Mouse (Mus musculus) spleen, postnatal 4 days (tissue): ENCODE measurements around the gene Plcg1.

Experiments used
- DNase-seq, 2 experiments: peaks; one replicate each; pipeline ENCODE4 v3.0.0; 2022; ENCODE audit warnings: low spot score in 2 of 2

The Plcg1 gene

GRCm38 (mm10) chr2:160731117-160731838 is at the start of gene Plcg1:
TSS of gene Plcg1 (plus strand) at chr2:160731300.
- DNase-seq: peak; percentile 90 to 96

DNA sequence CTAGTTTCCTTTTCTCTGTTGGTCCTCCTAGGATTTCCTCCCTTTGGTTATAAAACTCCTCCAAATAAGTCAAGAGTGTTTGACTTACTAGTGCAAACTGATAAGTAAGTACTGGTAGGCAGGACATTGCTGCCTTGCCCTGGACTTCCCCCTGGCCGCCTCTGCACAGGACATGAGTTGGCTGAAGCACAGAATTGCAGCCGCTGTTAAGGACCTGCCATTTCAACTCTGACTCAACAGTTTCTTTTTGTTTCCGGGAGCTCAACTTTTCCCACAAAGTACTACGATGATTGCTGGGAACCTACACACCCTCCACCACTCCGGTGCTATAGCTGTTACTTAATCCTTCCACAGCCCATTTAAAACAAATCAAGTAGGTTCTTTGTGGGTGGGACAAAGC is 30.8 kb upstream of the Plcg1 start:
- no peak for DNase-seq

DNA sequence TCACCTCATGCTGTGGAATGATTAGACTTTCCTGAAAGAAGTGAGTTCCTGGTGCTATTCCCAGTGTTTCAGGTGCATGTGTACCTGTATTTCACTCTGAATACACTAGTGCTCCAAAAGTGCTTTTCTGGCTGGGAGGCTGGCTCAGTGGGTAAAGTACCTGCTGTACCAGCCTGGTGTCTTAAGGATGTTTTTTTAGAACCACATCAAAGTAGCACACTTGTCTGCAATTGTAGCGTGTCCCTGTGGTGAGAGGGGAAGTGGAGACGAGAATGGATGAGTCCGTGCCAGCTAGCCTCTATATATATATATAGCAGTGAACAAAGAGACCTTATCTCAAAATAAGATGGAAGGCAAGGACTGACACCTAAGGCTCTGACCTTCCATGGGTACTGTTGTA is 29.5 kb upstream of the Plcg1 start:
- DNase-seq: no peak

DNA sequence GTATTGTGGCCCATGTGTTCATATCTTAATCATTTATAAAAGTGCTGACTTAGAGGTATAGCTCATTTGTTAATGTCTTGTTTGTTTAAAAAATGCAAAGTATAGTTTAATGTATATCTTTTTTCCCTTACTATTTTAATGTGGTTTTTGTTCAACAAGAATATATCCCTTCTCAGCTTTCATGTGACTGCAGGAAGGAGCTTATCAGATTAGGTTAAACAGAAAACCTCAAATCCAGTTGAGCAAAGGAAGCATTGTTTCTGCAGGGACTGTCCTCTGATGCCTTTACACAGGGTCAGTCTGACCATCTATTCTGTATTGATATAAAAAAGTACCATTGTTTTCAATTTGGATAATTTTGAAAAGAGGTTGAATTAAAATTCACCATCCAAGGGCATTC is 28.3 kb upstream of the Plcg1 start:
- no peak for DNase-seq

DNA sequence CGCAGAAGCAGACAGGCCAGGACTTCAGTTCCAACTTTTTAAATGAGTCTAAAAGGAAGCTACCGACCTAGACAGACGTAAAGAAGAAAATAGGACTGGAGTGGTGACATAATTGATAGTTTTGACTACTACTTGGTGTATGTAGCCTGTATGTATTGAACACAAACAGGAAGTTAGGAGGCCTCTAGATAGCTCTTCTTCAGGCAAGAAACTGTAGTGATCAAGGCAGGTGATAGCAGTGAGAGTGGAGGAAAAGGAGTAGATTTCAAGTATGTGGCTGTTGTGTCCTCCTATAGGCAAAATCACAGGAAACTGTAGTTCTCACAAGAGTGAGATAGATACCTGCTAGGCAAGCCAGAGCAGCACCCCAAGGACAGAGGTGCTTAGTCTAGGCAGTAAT is 23.4 kb upstream of the Plcg1 start:
- no peak for DNase-seq

DNA sequence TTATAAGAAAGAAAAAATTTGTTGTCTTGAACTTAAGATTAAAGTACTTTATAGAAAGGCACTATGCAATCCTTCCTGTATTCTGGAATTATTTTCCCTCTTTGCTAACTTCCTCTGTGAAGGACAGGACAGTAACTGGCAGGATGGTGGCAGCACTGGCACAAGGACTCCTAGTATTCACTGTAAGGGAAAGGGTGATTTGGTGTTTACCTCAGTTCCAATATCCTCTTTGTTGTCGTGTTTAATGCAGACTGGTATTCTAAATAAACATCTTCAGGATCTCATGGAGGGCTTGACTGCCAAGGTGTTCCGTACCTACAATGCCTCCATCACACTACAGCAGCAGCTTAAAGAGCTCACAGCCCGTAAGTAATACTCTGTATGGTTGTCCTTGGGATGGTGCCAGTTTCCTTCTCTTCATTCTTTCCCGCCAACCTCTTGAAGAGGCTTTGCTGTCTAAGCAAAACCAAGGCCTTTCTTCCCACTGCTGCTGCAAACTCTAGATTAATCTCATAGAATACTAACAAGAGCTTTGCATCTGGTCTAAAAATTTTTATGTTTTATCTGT is 15.6 kb upstream of the Plcg1 start:
- no peak for DNase-seq

DNA sequence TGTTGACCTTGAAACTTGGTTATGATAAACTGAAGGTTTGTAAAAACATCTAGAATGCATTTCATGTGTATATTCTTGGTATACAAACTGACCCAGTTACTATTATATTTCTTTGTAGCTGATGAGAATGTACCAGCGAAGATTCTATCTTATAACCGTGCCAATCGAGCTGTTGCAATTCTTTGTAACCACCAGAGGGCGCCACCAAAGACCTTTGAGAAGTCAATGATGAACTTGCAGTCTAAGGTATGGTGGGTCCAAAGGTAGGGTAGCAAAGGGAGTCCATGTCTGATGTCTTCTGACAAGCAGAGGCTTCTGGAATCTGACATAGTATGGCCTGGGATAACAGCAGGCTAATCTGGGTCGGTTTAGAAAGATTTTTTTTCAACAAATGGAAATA is 13.8 kb upstream of the Plcg1 start:
- peak; percentile 27 to 76 for DNase-seq

- DNase-seq: no peak
Measured at GRCm38 (mm10) chr2:160718811-160719210, 12.3 kb upstream of the Plcg1 start.

DNA sequence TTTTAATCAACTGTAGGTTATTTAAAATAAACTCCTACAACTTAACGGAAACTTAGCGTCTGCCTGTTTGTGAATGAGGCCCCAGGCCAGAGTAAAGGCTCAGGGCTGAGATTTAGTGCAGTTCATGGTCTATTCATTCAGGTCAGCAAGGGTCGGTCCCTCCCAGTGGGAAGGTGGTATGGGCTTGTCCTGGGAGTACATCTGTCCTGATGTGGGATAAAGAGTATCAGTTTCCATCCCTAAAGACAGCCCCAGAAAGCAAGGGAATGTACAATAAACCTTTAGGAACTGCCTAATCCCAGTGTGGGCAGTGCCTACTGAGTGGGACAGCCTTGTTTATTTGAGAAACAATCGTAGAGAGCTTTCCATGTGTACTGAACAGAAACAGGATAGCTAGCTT is 8.4 kb upstream of the Plcg1 start:
- peak in 1 of 2 experiments; percentile 9 for DNase-seq

DNA sequence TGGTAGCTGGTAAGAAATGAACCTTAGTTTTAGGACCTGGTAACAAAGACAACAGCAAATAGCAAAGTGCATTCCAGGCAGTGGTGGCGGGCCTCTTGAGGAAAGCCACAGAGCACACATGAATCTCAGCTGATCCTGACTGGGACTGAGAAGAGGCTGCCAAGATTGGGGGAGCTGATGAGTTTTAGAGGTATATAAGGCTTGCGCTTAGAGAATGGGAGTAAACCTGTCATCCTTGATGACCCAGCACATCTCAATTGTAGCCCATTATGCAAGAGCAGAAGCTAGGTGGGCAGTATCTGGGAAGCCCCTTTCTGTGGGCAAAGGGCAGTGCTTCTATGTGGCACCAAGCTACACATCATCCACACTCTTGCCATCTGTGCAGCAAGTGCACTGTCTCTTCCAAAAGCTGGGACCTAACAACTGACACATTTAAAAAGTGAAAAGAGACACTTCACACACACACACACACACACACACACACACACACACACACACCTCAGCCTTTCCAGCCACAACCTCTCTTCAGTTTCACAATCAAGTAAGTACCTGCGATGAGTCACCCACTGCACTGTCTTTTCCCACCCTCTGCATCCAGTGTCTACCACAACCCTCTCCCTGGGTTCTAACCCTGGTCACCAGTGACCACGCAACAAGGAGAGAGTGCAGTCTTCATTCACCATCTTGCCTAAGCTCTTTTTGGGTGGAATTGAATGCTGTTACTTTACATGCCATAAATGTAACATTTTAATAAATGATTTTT is 7.3 kb upstream of the Plcg1 start:
- peak; percentile 5 to 50 for DNase-seq

GRCm38 (mm10) chr2:160724536-160724935 is 6.6 kb upstream of the Plcg1 start:
- peak; percentile 8 to 43 for DNase-seq

DNA sequence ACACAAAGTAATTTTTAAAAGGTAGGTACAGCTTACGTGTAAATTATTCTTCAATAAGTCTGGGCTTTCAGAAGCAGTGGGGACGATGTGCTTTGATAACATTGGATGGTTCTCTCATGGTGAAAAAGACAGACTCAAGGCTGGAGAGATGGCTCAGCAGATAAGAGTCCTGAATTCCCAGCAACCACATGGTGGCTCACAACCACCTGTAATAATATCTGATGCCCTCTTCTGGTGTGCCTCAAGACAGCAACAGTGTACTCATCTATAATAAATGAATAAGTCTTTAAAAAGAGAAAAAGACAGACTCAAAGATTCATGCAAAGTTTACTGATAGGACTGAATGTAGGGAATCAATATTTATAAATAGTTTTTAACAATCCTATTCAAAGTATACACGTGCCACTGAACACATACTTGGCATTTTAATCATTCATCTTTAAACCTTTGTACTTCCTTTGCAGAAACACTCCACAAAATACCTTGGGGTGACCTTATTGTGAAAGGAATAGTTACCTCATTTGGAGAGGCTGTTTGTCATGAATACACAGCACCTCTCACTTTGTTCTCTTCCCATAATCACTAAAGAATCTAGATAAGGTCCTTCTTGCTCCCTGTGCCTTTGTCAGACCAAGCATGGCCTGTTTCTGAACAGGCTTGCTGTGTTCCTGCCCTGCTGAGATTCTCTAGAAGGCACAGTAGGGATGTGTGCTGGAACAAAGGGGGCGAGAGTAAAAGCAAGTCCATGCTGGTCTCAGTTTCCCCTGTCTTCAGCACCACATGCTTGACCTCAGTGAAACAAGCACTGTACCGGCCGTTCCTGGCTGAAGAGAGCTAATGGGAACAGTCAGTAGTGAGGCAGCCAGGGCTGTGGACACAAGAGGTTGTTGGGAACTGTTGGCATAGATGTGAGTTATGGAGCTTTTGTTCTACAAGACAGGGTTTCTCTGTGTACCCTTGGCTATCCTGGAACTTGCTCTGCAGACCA is 4.9 kb upstream of the Plcg1 start:
- peak in 1 of 2 experiments; percentile 7 for DNase-seq

DNA sequence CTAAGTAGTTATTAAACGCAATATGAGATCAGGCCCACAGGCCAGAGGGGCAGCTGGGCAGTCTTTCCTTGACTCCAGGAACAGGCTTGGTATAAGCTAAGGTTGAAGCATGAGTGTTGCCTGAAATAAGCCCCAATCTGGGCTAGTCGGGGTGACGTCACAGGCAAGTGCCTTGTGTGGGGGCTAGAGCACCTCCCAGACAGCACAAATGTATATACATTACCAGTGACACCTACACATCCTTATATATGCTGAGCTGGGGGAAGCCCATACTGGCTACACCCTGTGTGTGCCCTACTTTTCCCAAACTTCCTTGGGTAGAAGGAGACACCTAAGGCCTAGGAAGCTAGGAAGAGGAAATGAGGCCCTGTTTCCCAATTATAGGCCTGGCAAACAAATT is 2.1 kb upstream of the Plcg1 start:
- no peak for DNase-seq

GRCm38 (mm10) chr2:160729436-160729835 is 1.7 kb upstream of the Plcg1 start:
- DNase-seq: no peak

DNA sequence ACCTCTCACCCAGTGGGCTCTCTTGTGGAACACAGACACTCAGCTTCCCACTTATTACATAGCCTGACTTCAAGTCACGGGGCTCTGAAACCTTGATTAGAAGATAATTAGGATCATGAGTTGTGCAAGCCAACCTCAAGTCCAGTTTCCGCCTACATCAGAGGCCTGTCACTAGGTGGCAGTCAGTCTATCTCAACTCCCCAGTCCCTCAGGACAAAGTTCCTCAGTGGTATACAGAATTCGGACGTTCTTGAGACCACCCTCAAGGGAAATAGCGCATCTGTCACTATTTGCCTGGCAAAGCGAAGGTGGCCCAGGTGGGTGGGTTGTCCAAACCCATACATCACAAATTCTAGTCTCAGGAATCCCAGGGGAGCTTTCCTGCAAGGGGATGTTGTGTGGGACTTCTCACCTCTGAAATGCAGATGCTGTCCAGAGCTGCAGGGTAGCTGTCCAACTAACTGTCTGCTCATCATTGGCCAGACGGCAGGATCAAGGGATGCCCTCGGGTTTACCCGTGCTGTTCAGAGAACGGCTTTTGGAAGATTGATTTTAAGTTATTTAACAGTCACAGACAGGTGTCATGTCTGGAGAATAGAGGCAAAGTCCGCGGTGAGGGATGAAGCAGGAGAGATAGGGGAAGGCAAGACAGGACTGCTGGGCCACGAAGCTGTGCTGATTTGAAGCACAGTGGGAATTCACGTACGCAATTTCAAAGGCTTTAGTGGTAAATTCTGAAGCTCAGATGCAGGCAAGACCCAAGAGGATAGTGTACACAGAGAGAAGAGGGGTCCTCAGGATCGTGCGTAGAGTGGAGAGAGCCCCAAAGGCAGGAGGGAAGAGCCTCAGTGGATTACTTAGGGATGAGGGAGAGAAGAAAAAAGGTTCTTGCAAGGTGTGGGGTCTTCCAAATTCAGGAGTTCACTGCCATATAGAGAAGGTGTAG is 976 bp upstream of the Plcg1 start:
- no peak for DNase-seq

DNA sequence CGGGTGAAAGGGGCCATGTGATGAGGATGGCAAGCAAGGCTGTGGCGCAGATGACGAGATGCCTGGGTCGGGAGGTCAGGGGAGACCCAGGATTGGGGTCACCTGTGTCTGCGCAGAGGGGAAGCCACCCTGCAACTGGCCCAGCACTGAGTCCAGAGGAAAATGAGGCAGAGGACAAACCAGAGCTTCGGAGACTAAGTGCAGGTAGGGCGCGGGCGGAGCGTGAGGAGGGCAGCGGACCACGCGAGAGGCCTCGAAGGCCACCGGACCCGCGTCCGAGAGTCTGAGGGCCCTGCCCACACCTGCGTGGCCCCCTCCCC is 343 bp upstream of the Plcg1 start:
- no peak for DNase-seq

- peak; percentile 50 to 81 for DNase-seq
Measured at GRCm38 (mm10) chr2:160731839-160732261, 750 bp downstream of the Plcg1 start.

GRCm38 (mm10) chr2:160732420-160732995 is 1.4 kb downstream of the Plcg1 start:
- no peak for DNase-seq

- DNase-seq: no peak
Measured at GRCm38 (mm10) chr2:160733131-160733531, 2.0 kb downstream of the Plcg1 start.

- no peak for DNase-seq
Measured at GRCm38 (mm10) chr2:160734331-160734730, 3.2 kb downstream of the Plcg1 start.
